Comparison of ENCODE assay signal across 7 mouse cellular contexts in the genomic region with DNA sequence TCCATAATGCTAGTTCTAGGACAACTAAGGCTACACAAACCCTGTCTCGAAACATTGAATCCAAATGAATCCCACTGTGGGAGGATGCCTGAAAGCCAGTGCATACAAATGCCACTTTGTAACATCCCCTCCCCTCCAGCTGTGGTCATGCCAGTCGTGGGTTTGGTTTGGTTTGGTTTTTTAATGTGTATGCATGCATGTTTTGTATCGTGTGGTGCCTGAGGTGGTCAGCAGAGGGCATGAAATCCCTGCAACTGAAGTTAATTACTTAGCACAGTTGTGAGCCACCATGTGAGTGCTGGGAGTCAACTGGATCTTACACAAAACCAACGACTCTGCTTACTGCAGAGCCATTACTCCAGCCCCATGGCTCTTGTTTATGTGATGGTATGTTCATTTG. TPM values are rescaled to one million over a fixed set of nuclear protein-coding genes. Genes with fewer than 3 reads are reported as not detected.
A peak's percentile ranks its signal among the peaks of the same experiment; 100 is the strongest.
DNase-seq lines count a peak whose midpoint lies in the region; ATAC-seq and TF ChIP-seq lines count a peak whose summit lies in the region.

No protein-coding gene starts in this region.

- no peak for TF ChIP-seq POLR2A in brain, embryonic 14.5 days (IDR thresholded peaks at IDR 0.05; ENCODE audit: borderline replicate concordance, extremely low read depth, insufficient read depth, insufficient read length, poor library complexity, severe bottlenecking)

- peaks cover 6% of the 10 kb centered on the region for H3K36me3 ChIP-seq in forebrain, postnatal 0 days (ENCODE audit: insufficient read depth)

- no peaks in the 10 kb centered on the region for H3K27me3 ChIP-seq in forebrain, postnatal 0 days (ENCODE audit: insufficient read depth, low read length)

- H3K4me3 ChIP-seq in forebrain, postnatal 0 days (ENCODE audit: low read depth, low read length): no peak overlapping the region

- H3K9ac ChIP-seq in forebrain, postnatal 0 days: no peak overlapping the region

- peak; percentile 46; the same call in 1 of the 2 replicates for TF ChIP-seq CTCF in brain, embryonic 14.5 days (IDR thresholded peaks at IDR 0.05; ENCODE audit: borderline replicate concordance, extremely low read depth, insufficient read depth, insufficient read length)
- TF ChIP-seq CTCF in forebrain, postnatal 0 days (IDR thresholded peaks at IDR 0.05; ENCODE audit: low read depth): peak; percentile 61

- H3K9me3 ChIP-seq in forebrain, postnatal 0 days (ENCODE audit: low read length): no peaks in the 10 kb centered on the region

- no peak overlapping the region for H3K4me2 ChIP-seq in forebrain, postnatal 0 days (ENCODE audit: low read depth)

- ATAC-seq in forebrain, postnatal 0 days: peak; percentile 80

- DNase-seq in layer of hippocampus, adult 11-12 months (ENCODE audit: low spot score): peak; percentile 20
- no peak for DNase-seq in layer of hippocampus, adult 9-11 months
- peak; percentile 65 for DNase-seq in brain, embryonic 14.5 days (ENCODE audit: low read depth)
- DNase-seq in forebrain, postnatal 0 days: peak; percentile 50
- peak; percentile 47 for DNase-seq in mesoderm, embryonic 11.5 days (ENCODE audit: low read depth, low spot score)
- no peak for DNase-seq in right cerebral cortex, postnatal 25 days
- no peak for DNase-seq in c-Kit-positive CD71-positive TER-119-positive erythroid progenitor cells, embryonic 14.5 days (ENCODE audit: low spot score)

- WGBS in forebrain, postnatal 0 days: 51% methylated on average over 4 of the region's 4 CpGs

- no peaks in the 10 kb centered on the region for H3K4me1 ChIP-seq in forebrain, postnatal 0 days (ENCODE audit: insufficient read depth)

- H3K27ac ChIP-seq in forebrain, postnatal 0 days (ENCODE audit: low read depth, low read length): no peak overlapping the region

RNA-seq across cellular contexts. Expression of a gene that starts 32.5 kb away (rescaled TPM):
- polyA plus RNA-seq in brain, embryonic 14.5 days (2012; rRNA removed): 204 and 215 TPM in 2 replicates
- 115 and 121 TPM in 2 replicates for total RNA-seq in forebrain, postnatal 0 days (2014; rRNA removed)
- polyA plus RNA-seq in forebrain, postnatal 0 days (2015; fragmentation: Nextera tagmentation; extraction: Ambion mirVana): 322 and 355 TPM in 2 replicates

Comparison
In these comparisons a context has a peak if more than half of its experiments do, and no peak if none do; other contexts are left out.
1. DNase-seq: peak in layer of hippocampus, adult 11-12 months (single experiment), brain, embryonic 14.5 days (single experiment), forebrain, postnatal 0 days (single experiment) and mesoderm, embryonic 11.5 days (single experiment); none in layer of hippocampus, adult 9-11 months (single experiment), right cerebral cortex, postnatal 25 days (single experiment) and c-Kit-positive CD71-positive TER-119-positive erythroid progenitor cells, embryonic 14.5 days (single experiment).